Mouse (Mus musculus) liver, postnatal 0 days (tissue): ENCODE measurements around the gene Dcun1d1. TPM values are rescaled to one million over a fixed set of nuclear protein-coding genes. Genes with fewer than 3 reads are reported as not detected.

ENCODE experiments used
- ATAC-seq: fragments of 200-750 bp; cut with Nextera tagmentation; 2 replicates; pipeline ENCODE4 v1.8.0; 2017; ENCODE audit warnings: mild to moderate bottlenecking, moderate library complexity
- DNase-seq: peaks from one replicate; pipeline ENCODE4 v3.0.0-alpha.2; 2016
- H3K27ac ChIP-seq: fragments of 300-500 bp; sonication (generic); 2 replicates; pipeline ENCODE4 v1.5.1; 2014; ENCODE audit warnings: antibody characterized with exemption, moderate library complexity, mild to moderate bottlenecking, low read depth
- H3K27me3 ChIP-seq: fragments of 300-500 bp; sonication (generic); 2 replicates; pipeline ENCODE4 v1.6.1; 2014; ENCODE audit warnings: low read length, control low read depth, mixed read lengths; ENCODE audit not compliant: insufficient read depth
- H3K36me3 ChIP-seq: fragments of 300-500 bp; sonication (generic); replicated peaks from 2 replicates; pipeline ENCODE4 v1.6.1; 2014; ENCODE audit warnings: mild to moderate bottlenecking, control low read depth, low read length, moderate library complexity, mixed read lengths; ENCODE audit not compliant: insufficient read depth
- H3K4me1 ChIP-seq: fragments of 300-500 bp; sonication (generic); 2 replicates; pipeline ENCODE4 v1.6.1; 2014; ENCODE audit warnings: antibody characterized with exemption, mild to moderate bottlenecking, control low read depth; ENCODE audit not compliant: insufficient read depth
- H3K4me2 ChIP-seq: fragments of 300-500 bp; sonication (generic); 2 replicates; pipeline ENCODE4 v1.6.1; 2014; ENCODE audit warnings: low read depth, mild to moderate bottlenecking, low read length, moderate library complexity, mixed read lengths
- H3K4me3 ChIP-seq: fragments of 300-500 bp; sonication (generic); 2 replicates; pipeline ENCODE4 v1.5.1; 2014; ENCODE audit warnings: low read depth, low read length
- H3K9ac ChIP-seq: fragments of 300-500 bp; sonication (generic); replicated peaks from 2 replicates; pipeline ENCODE4 v1.6.1; 2014; ENCODE audit warnings: mild to moderate bottlenecking, moderate library complexity
- H3K9me3 ChIP-seq: fragments of 300-500 bp; sonication (generic); 2 replicates; pipeline ENCODE4 v1.6.1; 2016; ENCODE audit warnings: mild to moderate bottlenecking, control low read depth, low read length, mixed read lengths
- CTCF ChIP-seq: sonication (generic); IDR thresholded peaks from 2 replicates; pipeline ENCODE4 v1.5.1; 2016; ENCODE audit warnings: antibody characterized with exemption, low read depth
- EP300 ChIP-seq: IDR thresholded peaks from 2 replicates; pipeline ENCODE4 v1.6.1; 2016; ENCODE audit warnings: antibody characterized with exemption, low read depth, mild to moderate bottlenecking
- WGBS: fragments of 180-500 bp; shearing (Covaris S2); extraction: QIAGEN DNeasy Blood & Tissue Kit; methylation state at CpG from one replicate; pipeline ENCODE4 v1.1.7; 2014; ENCODE audit not compliant: insufficient replicate concordance; 5-methylcytosine and 5-hydroxymethylcytosine counted together
- polyA plus RNA-seq: library from polyadenylated mRNA; unstranded; fragments of >200 nt; fragmentation: Nextera tagmentation; extraction: Ambion mirVana; gene quantifications from 2 replicates; pipeline ENCODE4 v1.2.1, GENCODE M21; 2015

The Dcun1d1 gene
- polyA plus RNA-seq, 1 experiment from 2014 or later = 77.0 TPM

DNA sequence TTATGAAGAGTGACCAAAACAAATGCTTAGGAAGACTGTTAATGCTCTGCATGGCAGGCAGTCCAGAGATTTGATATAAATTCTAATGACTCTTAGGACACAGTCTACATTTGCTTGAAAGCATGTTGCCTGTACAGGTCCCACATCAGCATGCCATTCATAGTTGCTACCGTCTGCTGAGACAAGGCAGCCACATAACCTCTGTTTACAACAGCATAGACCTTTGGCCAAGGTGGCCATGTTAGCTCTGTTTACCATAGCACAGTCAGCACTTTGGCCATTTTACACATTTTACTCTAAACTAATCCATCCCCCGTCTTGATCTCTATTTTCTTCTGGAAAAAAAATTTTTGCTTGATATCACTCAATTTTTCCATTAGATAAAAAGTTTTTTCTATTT is 47.7 kb downstream of the Dcun1d1 start:
- DNase-seq = no peak
- Histone ChIP-seq H3K4me1 (no peaks in the 10 kb centered on the region), H3K9ac (no peak overlapping the region), H3K36me3 (0 out of 2 replicates have a peak, but pooled peaks cover 7% of the 10 kb centered on the region), H3K27ac (no peak overlapping the region), H3K4me2 (no peak overlapping the region), H3K27me3 (no peaks in the 10 kb centered on the region), H3K4me3 (no peak overlapping the region), H3K9me3 (no peaks in the 10 kb centered on the region)
- ATAC-seq = no peak
- 67% methylated on average over 2 of the region's 2 CpGs for WGBS
- TF ChIP-seq EP300 (no peak), CTCF (no peak)

DNA sequence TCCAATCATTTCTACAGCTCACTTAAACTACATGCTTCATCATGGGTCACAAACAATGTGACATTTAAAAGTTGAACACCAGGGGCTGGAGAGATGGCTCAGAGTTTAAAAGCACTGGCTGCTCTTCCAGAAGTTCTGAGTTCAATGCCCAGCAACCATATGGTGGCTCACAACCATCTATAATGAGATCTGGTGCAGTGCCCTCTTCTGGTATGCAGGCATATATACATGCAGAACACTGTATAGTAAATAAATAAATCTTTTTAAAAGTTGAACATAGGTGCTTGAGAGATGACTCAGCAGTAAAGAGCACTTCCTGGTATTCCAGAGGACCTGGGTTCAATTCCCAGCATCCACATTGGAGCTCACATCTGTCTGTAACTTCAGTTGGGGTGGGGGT is 54.0 kb downstream of the Dcun1d1 start:
- H3K36me3 ChIP-seq = no peaks in the 10 kb centered on the region
- no peak overlapping the region for H3K4me3 ChIP-seq
- no peak overlapping the region for H3K27ac ChIP-seq
- H3K4me2 ChIP-seq = no peak overlapping the region
- DNase-seq = no peak
- H3K9ac ChIP-seq = no peak overlapping the region
- no peak for ATAC-seq
- TF ChIP-seq EP300 (no peak), CTCF (peak; percentile 45)
- no peaks in the 10 kb centered on the region for H3K4me1 ChIP-seq
- H3K27me3 ChIP-seq = no peaks in the 10 kb centered on the region
- no peaks in the 10 kb centered on the region for H3K9me3 ChIP-seq

DNA sequence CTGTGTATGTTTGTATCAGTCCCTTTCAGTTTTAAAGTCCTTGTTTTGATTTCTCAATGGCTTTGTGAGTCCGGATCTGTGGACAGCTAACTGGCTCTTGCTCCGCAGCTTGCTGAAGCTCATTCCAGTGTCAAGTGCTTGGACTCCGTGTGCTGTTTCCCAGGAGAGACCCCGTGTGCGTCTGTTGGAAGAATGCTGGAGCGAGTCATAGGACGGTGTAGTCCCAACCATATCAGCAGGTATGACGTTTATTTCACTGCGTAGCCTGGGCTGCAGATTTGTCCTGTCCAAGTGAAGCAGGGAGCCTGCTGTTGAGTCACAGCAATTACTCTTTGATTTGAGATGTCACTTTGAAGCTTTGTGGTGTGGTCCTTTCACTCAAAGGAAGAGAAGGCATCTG is 87.9 kb downstream of the Dcun1d1 start:
- TF ChIP-seq CTCF (no peak), EP300 (no peak)
- 83% methylated on average over 9 of the region's 9 CpGs for WGBS

More for the DNA sequence above, 87.9 kb downstream of the Dcun1d1 start:
- Histone ChIP-seq H3K36me3 (peaks cover 22% of the 10 kb centered on the region), H3K4me2 (no peak overlapping the region), H3K27me3 (no peaks in the 10 kb centered on the region), H3K27ac (no peak overlapping the region), H3K4me3 (no peak overlapping the region), H3K4me1 (no peaks in the 10 kb centered on the region), H3K9me3 (no peaks in the 10 kb centered on the region), H3K9ac (no peak overlapping the region)
- DNase-seq = no peak
- ATAC-seq = no peak

Other genes starting within 250 kb of the Dcun1d1 start
- gene Atp11b, start 183.3 kb downstream of the Dcun1d1 start, polyA plus RNA-seq = 9.9 and 11.9 TPM in 2 replicates
- gene Mccc1, start 63.2 kb upstream of the Dcun1d1 start, polyA plus RNA-seq = 15.2 and 15.5 TPM in 2 replicates
- gene Ccdc144b, start 116.1 kb upstream of the Dcun1d1 start, polyA plus RNA-seq = not detected in 2 replicates
- gene Acad9, start 128.5 kb upstream of the Dcun1d1 start, polyA plus RNA-seq = 26.5 and 28.6 TPM in 2 replicates
- gene D3Ertd254e, start 213.6 kb upstream of the Dcun1d1 start, polyA plus RNA-seq = 0.71 and 0.87 TPM in 2 replicates